Comparison of ENCODE assay signal across 25 mouse cellular contexts in genomic region chr1:165151216-165151615, GRCm38 (mm10). TPM values are rescaled to one million over a fixed set of nuclear protein-coding genes. Genes with fewer than 3 reads are reported as not detected.
DNase-seq lines count a peak whose midpoint lies in the region; TF ChIP-seq lines count a peak whose summit lies in the region.
"Had no signal": no experiment of that assay in that cellular context is flagged by ENCODE, and none has a peak within 500 bp of the region (broad histone marks: within the 10 kb centered on the region; RNA-seq: fewer than 3 reads in every experiment).

No protein-coding gene starts in this region.

- no peak overlapping the region for H3K27ac ChIP-seq in testis, adult 2 months (ENCODE audit: control insufficient read depth, insufficient read depth, low read depth, low read length)
- H3K27ac ChIP-seq: forebrain, embryonic 13.5 days; heart, embryonic 13.5 days; layer of hippocampus, adult 2 months; limb, embryonic 10.5 days; midbrain, embryonic 15.5 days; stomach, postnatal 0 days had no signal

- no peaks in the 10 kb centered on the region for H3K36me3 ChIP-seq in testis, adult 2 months (ENCODE audit: control insufficient read depth, insufficient read depth, low read length)
- H3K36me3 ChIP-seq: heart, embryonic 13.5 days; limb, embryonic 10.5 days; midbrain, embryonic 15.5 days had no signal

- DNase-seq in embryo, embryonic 11.5 days (ENCODE audit: low read depth, low spot score): peak; percentile 2
- DNase-seq in embryo, embryonic 10 days (ENCODE audit: low spot score): no peak
- DNase-seq in testis, postnatal 14 days (ENCODE audit: low spot score): no peak
- peak; percentile 63 to 65 for DNase-seq in thymus, postnatal 10 days (ENCODE audit: low spot score in 2 of 2)
- DNase-seq in kidney, postnatal 36 days: no peak
- no peak for DNase-seq in liver
- DNase-seq: adrenal gland, adult 2 months; cerebellum, adult 2 months; cerebellum, postnatal 36 days; gastrocnemius, postnatal 25 days; kidney, adult 2 months; kidney, postnatal 10 days; lung, adult 18-20 months; lung, postnatal 14 days; right cerebral cortex, postnatal 25 days had no signal

- H3K4me3 ChIP-seq in testis, adult 2 months (ENCODE audit: control insufficient read depth, low read depth, low read length): peak overlapping the region; percentile 19; the same call in 1 of the 2 replicates
- H3K4me3 ChIP-seq: forebrain, embryonic 13.5 days; heart, embryonic 13.5 days; layer of hippocampus, adult 2 months; limb, embryonic 10.5 days; megakaryocyte, embryonic 14.5 days; midbrain, embryonic 15.5 days had no signal

- no peak for TF ChIP-seq POLR2A in testis, adult 2 months (IDR thresholded peaks at IDR 0.05; ENCODE audit: control insufficient read depth, low read depth, low read length)

- no peaks in the 10 kb centered on the region for H3K27me3 ChIP-seq in testis, adult 2 months (ENCODE audit: control insufficient read depth, insufficient read depth, low read length)
- H3K27me3 ChIP-seq: forebrain, embryonic 13.5 days; heart, embryonic 13.5 days; midbrain, embryonic 15.5 days had no signal

- H3K4me1 ChIP-seq in testis, adult 2 months (ENCODE audit: control insufficient read depth, insufficient read depth, low read length): peaks cover 11% of the 10 kb centered on the region
- H3K4me1 ChIP-seq: forebrain, embryonic 13.5 days; midbrain, embryonic 15.5 days had no signal

- TF ChIP-seq CTCF in testis, adult 2 months (IDR thresholded peaks at IDR 0.05; ENCODE audit: control insufficient read depth, insufficient read depth, insufficient replicate concordance, low read depth, low read length): no peak

RNA-seq across cellular contexts. Expression of gene Tbx19, which starts 9.4 kb away (rescaled TPM):
- polyA plus RNA-seq in testis, adult 2 months (2012; rRNA removed): 18.4 and 21.1 TPM in 2 replicates
- polyA plus RNA-seq: adrenal gland, adult 2 months; cerebellum, adult 2 months; embryonic facial prominence, embryonic 11.5 days; heart, embryonic 13.5 days; hindbrain, embryonic 11.5 days; kidney, adult 2 months; limb, embryonic 10.5 days; stomach, postnatal 0 days had no signal

RNA-seq across cellular contexts. Expression of gene Sft2d2, which starts 43.0 kb away (rescaled TPM):
- polyA plus RNA-seq in testis, adult 2 months (2012; rRNA removed): 10.1 and 10.3 TPM in 2 replicates

Comparison
In these comparisons a context has a peak if more than half of its experiments do, and no peak if none do; other contexts are left out.
1. DNase-seq: peak in embryo, embryonic 11.5 days (single experiment) and thymus, postnatal 10 days (2 of 2); none in embryo, embryonic 10 days (single experiment), testis, postnatal 14 days (single experiment), kidney, postnatal 36 days (0 of 2) and liver (single experiment).